Mouse (Mus musculus): ENCODE measurements around the gene Gdpgp1. TPM values are rescaled to one million over a fixed set of nuclear protein-coding genes. Genes with fewer than 3 reads are reported as not detected.

The Gdpgp1 gene
- total and polyA plus RNA-seq, 3 experiments: 4.0 to 4.6 TPM; not detected in 1

- Histone ChIP-seq H3K27ac (ENCODE audit: control insufficient read depth, low read depth, low read length) (no peak overlapping the region), H3K4me3 (ENCODE audit: control insufficient read depth in 1 of 2, insufficient read depth in 1 of 2, low read depth in 2 of 2, low read length in 2 of 2) (no peak overlapping the region), H3K36me3 (ENCODE audit: control insufficient read depth in 1 of 2, insufficient read depth in 2 of 2, low read length in 2 of 2) (peaks cover 0 to 17% of the 10 kb centered on the region in 2 experiments; a peak in 2 of 4 replicates), H3K9ac (ENCODE audit: control insufficient read depth, low read depth, low read length, poor library complexity, severe bottlenecking) (no peak overlapping the region), H3K27me3 (ENCODE audit: control insufficient read depth in 1 of 2, insufficient read depth in 2 of 2, low read length in 2 of 2) (no peaks in the 10 kb centered on the region), H3K79me2 (ENCODE audit: control insufficient read depth, insufficient read depth, low read length, poor library complexity) (peaks cover 2% of the 10 kb centered on the region; the same call in 1 of the 2 replicates), H3K9me3 (replicated peaks; ENCODE audit: insufficient read depth, low read length) (no peaks in the 10 kb centered on the region), H3K4me1 (ENCODE audit: control insufficient read depth in 1 of 2, insufficient read depth in 2 of 2, low read length in 2 of 2) (no peaks in the 10 kb centered on the region)
- TF ChIP-seq BHLHE40 (IDR thresholded peaks at IDR 0.05; ENCODE audit: borderline replicate concordance, low read depth, low read length) (no peak), ELF1 (IDR thresholded peaks at IDR 0.05; ENCODE audit: low read depth, low read length) (no peak), HCFC1 (IDR thresholded peaks at IDR 0.05; ENCODE audit: low read depth, low read length) (no peak), TBP (IDR thresholded peaks at IDR 0.05; ENCODE audit: low read depth, low read length) (no peak), POLR2AphosphoS2 (IDR thresholded peaks at IDR 0.05; ENCODE audit: low read length) (no peak), MXI1 (IDR thresholded peaks at IDR 0.05; ENCODE audit: low read depth, low read length) (no peak), NRF1 (IDR thresholded peaks at IDR 0.05; ENCODE audit: insufficient read depth, low read depth, low read length, poor library complexity, severe bottlenecking) (no peak), RAD21 (IDR thresholded peaks at IDR 0.05; ENCODE audit: low read depth, low read length) (no peak)
- no peak for DNase-seq (ENCODE audit: low read depth, low spot score)
These were observed 43.7 kb downstream of the Gdpgp1 start for GRCm38 (mm10) chr7:80276374-80276773.

GRCm38 (mm10) chr7:80280032-80280431, 47.4 kb downstream of the Gdpgp1 start:
- no peak overlapping the region for H3K4me3 ChIP-seq (ENCODE audit: control insufficient read depth in 1 of 2, insufficient read depth in 1 of 2, low read depth in 2 of 2, low read length in 2 of 2)
- DNase-seq (ENCODE audit: low read depth, low spot score): no peak
- H3K27me3 ChIP-seq (ENCODE audit: control insufficient read depth in 1 of 2, insufficient read depth in 2 of 2, low read length in 2 of 2): no peaks in the 10 kb centered on the region
- TF ChIP-seq ZKSCAN1 (IDR thresholded peaks at IDR 0.05; ENCODE audit: low read depth, low read length) (no peak), TCF12 (IDR thresholded peaks at IDR 0.05; ENCODE audit: low read depth, low read length) (no peak), GATA1 (IDR thresholded peaks at IDR 0.05; ENCODE audit: low read depth, low read length) (no peak), USF1 (IDR thresholded peaks at IDR 0.05; ENCODE audit: low read depth, low read length) (no peak), MXI1 (IDR thresholded peaks at IDR 0.05; ENCODE audit: low read depth, low read length) (no peak), MYC (IDR thresholded peaks at IDR 0.05; ENCODE audit: low read depth, low read length) (no peak)
- no peaks in the 10 kb centered on the region for H3K9me3 ChIP-seq (replicated peaks; ENCODE audit: insufficient read depth, low read length)
- no peak overlapping the region for H3K27ac ChIP-seq (ENCODE audit: control insufficient read depth, low read depth, low read length)
- no peaks in the 10 kb centered on the region for H3K4me1 ChIP-seq (ENCODE audit: control insufficient read depth in 1 of 2, insufficient read depth in 2 of 2, low read length in 2 of 2)
- no peak overlapping the region for H3K9ac ChIP-seq (ENCODE audit: control insufficient read depth, low read depth, low read length, poor library complexity, severe bottlenecking)
- no peaks in the 10 kb centered on the region for H3K79me2 ChIP-seq (ENCODE audit: control insufficient read depth, insufficient read depth, low read length, poor library complexity)
- peaks cover 0 to 26% of the 10 kb centered on the region in 2 experiments; a peak in 2 of 4 replicates for H3K36me3 ChIP-seq (ENCODE audit: control insufficient read depth in 1 of 2, insufficient read depth in 2 of 2, low read length in 2 of 2)

GRCm38 (mm10) chr7:80280998-80281397, 48.3 kb downstream of the Gdpgp1 start:
- H3K27ac ChIP-seq (ENCODE audit: control insufficient read depth, low read depth, low read length): no peak overlapping the region
- no peak for DNase-seq (ENCODE audit: low read depth, low spot score)
- no peaks in the 10 kb centered on the region for H3K9me3 ChIP-seq (replicated peaks; ENCODE audit: insufficient read depth, low read length)
- H3K27me3 ChIP-seq (ENCODE audit: control insufficient read depth in 1 of 2, insufficient read depth in 2 of 2, low read length in 2 of 2): no peaks in the 10 kb centered on the region
- no peak overlapping the region for H3K4me3 ChIP-seq (ENCODE audit: control insufficient read depth in 1 of 2, insufficient read depth in 1 of 2, low read depth in 2 of 2, low read length in 2 of 2)
- H3K9ac ChIP-seq (ENCODE audit: control insufficient read depth, low read depth, low read length, poor library complexity, severe bottlenecking): no peak overlapping the region
- no peaks in the 10 kb centered on the region for H3K4me1 ChIP-seq (ENCODE audit: control insufficient read depth in 1 of 2, insufficient read depth in 2 of 2, low read length in 2 of 2)
- TF ChIP-seq MYC (IDR thresholded peaks at IDR 0.05; ENCODE audit: low read depth, low read length) (no peak), RAD21 (IDR thresholded peaks at IDR 0.05; ENCODE audit: low read depth, low read length) (peak; percentile 39), SMC3 (IDR thresholded peaks at IDR 0.05; ENCODE audit: low read depth, low read length) (peak; percentile 28; the same call in 1 of the 2 replicates), CTCF (IDR thresholded peaks at IDR 0.05 in 2 of 3, conservative IDR thresholded peaks at IDR 0.05 in 1 of 3; ENCODE audit: control insufficient read depth in 1 of 3, insufficient read depth in 1 of 3, low read depth in 2 of 3, low read length in 3 of 3, poor library complexity in 1 of 3, severe bottlenecking in 1 of 3) (peak in 2 of 3 experiments; percentile 19 to 47; a peak in 3 of 6 replicates), ELF1 (IDR thresholded peaks at IDR 0.05; ENCODE audit: low read depth, low read length) (no peak)
- H3K79me2 ChIP-seq (ENCODE audit: control insufficient read depth, insufficient read depth, low read length, poor library complexity): no peaks in the 10 kb centered on the region
- H3K36me3 ChIP-seq (ENCODE audit: control insufficient read depth in 1 of 2, insufficient read depth in 2 of 2, low read length in 2 of 2): peaks cover 0 to 24% of the 10 kb centered on the region in 2 experiments; a peak in 2 of 4 replicates

Measured in MEL (cell line).